Mouse (Mus musculus): ENCODE measurements around the gene Cyb5d1.

DNA sequence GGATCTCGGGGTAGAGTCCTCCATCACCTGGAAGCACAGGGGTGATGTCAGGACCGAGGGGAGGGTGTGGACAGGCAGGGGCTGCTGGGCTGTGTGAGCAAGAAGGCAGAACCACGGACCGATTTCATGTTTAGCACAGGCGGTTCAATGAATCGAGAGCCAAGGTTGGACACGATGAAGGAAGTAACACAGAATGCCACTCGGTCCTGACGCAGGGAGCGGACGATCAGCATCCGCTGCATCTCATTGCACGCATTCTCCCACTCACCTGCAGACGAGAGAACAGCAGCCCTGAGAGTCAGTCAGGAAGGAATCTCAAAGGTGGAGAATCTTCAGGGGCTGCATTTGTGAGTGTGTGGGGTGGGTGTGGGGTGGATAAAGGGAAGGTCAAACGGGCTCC lies 35.2 kb upstream of the Cyb5d1 start:
- TF ChIP-seq CTCF (IDR thresholded peaks at IDR 0.05; ENCODE audit: borderline replicate concordance, insufficient read depth, low read depth, low read length) (no peak), POLR2A (IDR thresholded peaks at IDR 0.05; ENCODE audit: borderline replicate concordance, insufficient read depth, low read length) (no peak)
